Mouse (Mus musculus) limb, embryonic 13.5 days (tissue): ENCODE results near the gene 4931409K22Rik. TPM values are rescaled to one million over a fixed set of nuclear protein-coding genes. Genes with fewer than 3 reads are reported as not detected.
"Not testable (repeated sequence)": the region's sequence is repeated elsewhere in the genome, so short reads cannot be mapped to it uniquely, and the experiment has no call there.

Experiments used
- ATAC-seq: fragments of 200-750 bp; cut with Nextera tagmentation; 2 replicates; pipeline ENCODE4 v1.8.0; 2017; ENCODE audit warnings: low read depth, moderate number of reproducible peaks, moderate TSS enrichment; ENCODE audit not compliant: low FRiP score
- H3K27ac ChIP-seq: fragments of 300-500 bp; sonication (generic); 2 replicates; pipeline ENCODE4 v1.5.1; 2015; ENCODE audit warnings: inconsistent platforms, mild to moderate bottlenecking, moderate library complexity
- H3K27me3 ChIP-seq: fragments of 300-500 bp; sonication (generic); 2 replicates; pipeline ENCODE4 v1.6.1; 2015; ENCODE audit warnings: mild to moderate bottlenecking, inconsistent platforms
- H3K36me3 ChIP-seq: fragments of 300-500 bp; sonication (generic); 2 replicates; pipeline ENCODE4 v1.6.1; 2015; ENCODE audit warnings: inconsistent platforms, mild to moderate bottlenecking, moderate library complexity
- H3K4me1 ChIP-seq: fragments of 300-500 bp; sonication (generic); 2 replicates; pipeline ENCODE4 v1.6.1; 2015; ENCODE audit warnings: inconsistent platforms
- H3K4me2 ChIP-seq: fragments of 300-500 bp; sonication (generic); replicated peaks from 2 replicates; pipeline ENCODE4 v1.6.1; 2015; ENCODE audit warnings: inconsistent platforms, mild to moderate bottlenecking, moderate library complexity
- H3K4me3 ChIP-seq: fragments of 300-500 bp; sonication (generic); 2 replicates; pipeline ENCODE4 v1.5.1; 2015; ENCODE audit warnings: moderate library complexity, mild to moderate bottlenecking, inconsistent platforms
- H3K9ac ChIP-seq: fragments of 300-500 bp; sonication (generic); 2 replicates; pipeline ENCODE4 v1.6.1; 2015; ENCODE audit warnings: mild to moderate bottlenecking, inconsistent platforms
- H3K9me3 ChIP-seq: fragments of 300-500 bp; sonication (generic); 2 replicates; pipeline ENCODE4 v1.6.1; 2016; ENCODE audit warnings: inconsistent platforms
- WGBS: fragments of 180-500 bp; shearing (Covaris S2); methylation state at CpG from one replicate; pipeline ENCODE4 v1.1.7; 2015; 5-methylcytosine and 5-hydroxymethylcytosine counted together
- polyA plus RNA-seq: library from polyadenylated mRNA; unstranded; fragments of >200 nt; fragmentation: Nextera tagmentation; extraction: Ambion mirVana; gene quantifications from 2 replicates; pipeline ENCODE4 v1.2.1, GENCODE M21; 2015

Gene 4931409K22Rik
- polyA plus RNA-seq, 1 experiment from 2014 or later = 0.17 TPM

DNA sequence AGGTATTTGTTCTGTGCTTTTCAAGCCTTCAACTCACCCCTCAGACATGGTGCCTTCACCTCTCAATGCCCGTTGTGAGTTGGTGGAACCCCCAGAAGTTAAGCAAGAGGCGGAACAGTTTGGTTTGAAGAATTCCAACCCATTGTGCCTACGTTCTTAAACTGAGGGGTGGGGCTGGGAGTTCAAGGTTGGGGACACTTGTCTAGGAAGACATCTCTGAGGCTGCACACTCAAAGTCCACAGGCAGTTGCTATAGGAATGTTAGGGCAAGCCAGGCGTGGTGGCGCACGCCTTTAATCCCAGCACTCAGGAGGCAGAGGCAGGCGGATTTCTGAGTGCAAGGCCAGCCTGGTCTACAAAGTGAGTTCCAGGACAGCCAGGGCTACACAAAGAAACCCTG, 1.3 kb downstream of the 4931409K22Rik start:
- H3K4me2 ChIP-seq, H3K9ac ChIP-seq, H3K27me3 ChIP-seq, H3K4me3 ChIP-seq, H3K9me3 ChIP-seq, H3K36me3 ChIP-seq, ATAC-seq, H3K27ac ChIP-seq: not testable (repeated sequence)
- 90% methylated on average over 7 of the region's 7 CpGs for WGBS
- H3K4me1 ChIP-seq = peaks cover 37% of the 10 kb centered on the region

DNA sequence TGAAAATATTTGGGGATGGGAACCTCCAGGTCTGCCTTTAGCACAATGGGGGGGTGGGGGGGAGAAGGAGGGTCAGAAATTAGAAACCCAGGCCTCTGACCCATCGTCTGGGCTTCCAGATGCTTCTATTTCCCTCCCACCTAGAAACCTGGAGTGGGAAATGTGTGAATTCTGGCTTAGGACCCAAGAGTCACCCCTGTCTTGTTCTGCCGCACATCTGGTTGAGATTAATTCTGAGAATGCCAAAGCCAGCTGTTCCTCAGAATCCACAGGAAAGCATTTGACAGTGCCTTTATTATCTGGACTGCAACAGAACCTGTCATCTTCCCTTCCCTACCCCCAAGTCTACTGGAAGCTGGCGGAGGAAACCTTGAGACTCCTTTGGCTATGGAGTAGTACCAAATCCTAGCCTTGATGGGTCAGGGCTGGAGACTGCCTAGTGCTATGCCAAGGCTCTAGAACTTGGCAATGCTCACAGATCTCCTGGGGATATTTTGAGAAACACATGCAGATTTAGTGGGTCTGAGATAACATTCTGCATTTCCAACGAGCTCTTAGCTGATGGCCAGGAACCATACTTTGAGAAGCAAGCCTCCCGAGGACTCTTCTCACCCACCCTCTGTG, 2.9 kb downstream of the 4931409K22Rik start:
- Histone ChIP-seq H3K4me3 (no peak overlapping the region), H3K27ac (peak overlapping the region; percentile 55; the same call in 1 of the 2 replicates), H3K36me3 (no peaks in the 10 kb centered on the region), H3K4me2 (0 out of 2 replicates have a peak overlapping the region, but pooled peaks have one; percentile 14), H3K27me3 (peaks cover 12% of the 10 kb centered on the region), H3K9ac (no peak overlapping the region), H3K9me3 (no peaks in the 10 kb centered on the region), H3K4me1 (peaks cover 38% of the 10 kb centered on the region)
- WGBS = 37% methylated on average over 5 of the region's 5 CpGs
- ATAC-seq = peak; percentile 62; the same call in 1 of the 2 replicates

DNA sequence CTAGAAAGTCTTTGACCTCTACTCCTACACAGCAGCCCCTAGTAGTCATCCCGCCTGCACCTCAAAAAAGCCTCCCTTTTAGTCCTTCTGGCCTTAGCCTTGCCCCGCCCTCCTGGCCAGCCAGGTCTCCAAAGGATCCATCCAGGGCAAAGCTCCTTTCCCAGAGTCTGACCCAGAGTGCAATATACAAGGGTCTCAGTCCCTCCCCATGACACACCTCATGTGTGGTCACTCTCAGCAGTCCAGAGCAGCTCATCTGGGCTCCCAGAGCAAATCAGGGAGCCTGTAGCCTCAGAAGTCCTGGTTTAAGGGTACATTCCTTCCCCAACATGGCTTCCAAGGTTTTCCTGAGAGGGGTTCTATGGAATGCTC, 5.3 kb downstream of the 4931409K22Rik start:
- ATAC-seq = no peak

DNA sequence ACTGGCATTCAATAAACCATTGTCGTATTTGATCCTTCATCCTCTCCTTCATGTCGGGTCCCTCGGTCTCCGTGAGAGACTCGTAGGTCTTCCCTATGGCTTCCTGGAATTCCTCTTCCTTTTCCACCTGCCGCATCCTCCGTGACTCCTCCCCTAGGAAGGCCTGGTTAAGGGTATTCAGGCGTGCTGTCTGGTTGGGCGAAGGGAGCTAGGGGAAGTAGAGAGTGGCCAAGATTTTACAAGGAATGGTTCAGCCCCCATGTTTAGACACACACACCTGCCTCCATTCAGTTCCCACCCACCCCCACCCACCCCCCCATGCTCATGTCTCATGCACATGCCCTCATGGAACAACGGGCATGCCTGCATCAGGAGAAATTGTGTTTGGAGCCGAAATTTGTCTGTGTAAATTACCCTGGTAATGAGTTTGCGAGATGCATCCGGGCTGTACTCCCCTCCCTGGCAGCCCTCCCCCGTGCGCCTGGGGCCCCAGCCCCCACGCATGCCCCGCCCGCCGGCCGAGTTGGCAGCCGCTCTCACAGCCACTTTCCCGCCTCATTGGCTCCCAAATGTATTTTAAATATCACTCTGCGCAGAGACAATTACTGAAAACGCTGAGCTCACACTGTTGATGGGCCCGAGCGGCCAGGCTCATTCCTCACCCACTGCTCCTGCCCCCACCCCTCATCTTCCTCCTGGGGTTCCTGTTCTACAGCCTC, 5.9 kb downstream of the 4931409K22Rik start:
- Histone ChIP-seq H3K9ac (0 out of 2 replicates have a peak overlapping the region, but pooled peaks have one; percentile 2), H3K4me3 (peak overlapping the region; percentile 3; the same call in 1 of the 2 replicates)
- peak; percentile 52; the same call in 1 of the 2 replicates for ATAC-seq

More for the DNA sequence above, 5.3 kb downstream of the 4931409K22Rik start:
- no peaks in the 10 kb centered on the region for H3K9me3 ChIP-seq
- H3K4me1 ChIP-seq = peaks cover 38% of the 10 kb centered on the region
- H3K9ac ChIP-seq = 0 out of 2 replicates have a peak overlapping the region, but pooled peaks have one; percentile 2
- no peaks in the 10 kb centered on the region for H3K36me3 ChIP-seq
- peaks cover 12% of the 10 kb centered on the region for H3K27me3 ChIP-seq
- peak overlapping the region; percentile 3; the same call in 1 of the 2 replicates for H3K4me3 ChIP-seq
- whole genome bisulfite sequencing = 59% methylated on average over 2 of the region's 2 CpGs
- H3K4me2 ChIP-seq = peak overlapping the region; percentile 56
- H3K27ac ChIP-seq = no peak overlapping the region

DNA sequence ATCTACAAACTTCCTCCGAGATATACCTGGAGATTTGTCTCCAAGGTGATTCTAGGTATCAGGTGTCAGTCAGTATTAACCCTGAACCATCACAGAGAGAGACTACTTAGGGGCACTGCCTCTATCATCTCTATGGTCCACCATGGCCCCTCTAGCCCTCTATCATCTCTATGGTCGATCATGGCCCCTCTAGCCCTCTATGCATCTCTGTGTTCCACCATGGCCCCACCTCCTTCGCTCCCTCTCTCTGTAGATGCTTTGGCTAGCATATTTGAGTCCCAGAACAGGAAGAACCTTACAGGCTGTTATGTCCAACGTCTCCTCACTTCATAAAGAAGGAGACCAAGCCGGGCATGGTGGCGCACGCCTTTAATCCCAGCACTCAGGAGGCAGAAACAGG, 14.0 kb downstream of the 4931409K22Rik start:
- ATAC-seq = no peak
- no peak overlapping the region for H3K4me3 ChIP-seq
- H3K4me2 ChIP-seq = no peak overlapping the region
- H3K27me3 ChIP-seq = peaks cover 5% of the 10 kb centered on the region; the same call in 1 of the 2 replicates
- H3K9me3 ChIP-seq = no peaks in the 10 kb centered on the region
- H3K9ac ChIP-seq = no peak overlapping the region
- H3K4me1 ChIP-seq = peaks cover 28% of the 10 kb centered on the region
- no peaks in the 10 kb centered on the region for H3K36me3 ChIP-seq
- no peak overlapping the region for H3K27ac ChIP-seq
- 78% methylated on average over 7 of the region's 7 CpGs for WGBS

More for the DNA sequence above, 5.9 kb downstream of the 4931409K22Rik start:
- H3K27me3 ChIP-seq = peaks cover 12% of the 10 kb centered on the region
- no peaks in the 10 kb centered on the region for H3K9me3 ChIP-seq
- no peak overlapping the region for H3K27ac ChIP-seq
- peak overlapping the region; percentile 56 for H3K4me2 ChIP-seq
- WGBS = 26% methylated on average over 26 of the region's 26 CpGs
- H3K4me1 ChIP-seq = peaks cover 38% of the 10 kb centered on the region
- H3K36me3 ChIP-seq = no peaks in the 10 kb centered on the region

DNA sequence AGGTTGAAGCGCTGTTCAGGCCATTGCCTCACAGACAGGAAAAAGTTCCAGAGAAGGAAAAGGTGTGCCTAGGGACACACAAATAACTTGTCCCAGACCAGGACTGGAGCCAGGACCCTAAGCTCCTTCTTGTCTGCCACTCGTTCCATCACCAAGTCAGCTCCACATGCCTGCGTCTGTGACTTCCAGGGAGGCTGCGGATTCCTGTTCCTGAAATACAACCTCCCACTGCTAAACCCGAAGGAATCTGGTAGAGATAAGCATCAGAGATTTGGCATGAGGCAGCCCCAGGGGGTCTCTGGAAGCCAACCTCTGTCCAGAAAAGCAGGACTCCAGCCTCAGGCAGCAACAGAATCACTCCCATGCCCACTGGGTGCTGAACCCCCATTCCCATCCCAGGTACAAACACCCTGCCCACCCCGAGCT, 15.5 kb downstream of the 4931409K22Rik start:
- ATAC-seq = peak; percentile 41; the same call in 1 of the 2 replicates
- 14% methylated on average over 6 of the region's 6 CpGs for WGBS
- no peaks in the 10 kb centered on the region for H3K9me3 ChIP-seq
- H3K4me2 ChIP-seq = peak overlapping the region; percentile 55
- H3K9ac ChIP-seq = 0 out of 2 replicates have a peak overlapping the region, but pooled peaks have one; percentile 46
- H3K4me3 ChIP-seq = 0 out of 2 replicates have a peak overlapping the region, but pooled peaks have one; percentile 19
- H3K27me3 ChIP-seq = peaks cover 14% of the 10 kb centered on the region; the same call in 1 of the 2 replicates
- peak overlapping the region; percentile 67; the same call in 1 of the 2 replicates for H3K27ac ChIP-seq
- H3K36me3 ChIP-seq = no peaks in the 10 kb centered on the region
- H3K4me1 ChIP-seq = peaks cover 28% of the 10 kb centered on the region

DNA sequence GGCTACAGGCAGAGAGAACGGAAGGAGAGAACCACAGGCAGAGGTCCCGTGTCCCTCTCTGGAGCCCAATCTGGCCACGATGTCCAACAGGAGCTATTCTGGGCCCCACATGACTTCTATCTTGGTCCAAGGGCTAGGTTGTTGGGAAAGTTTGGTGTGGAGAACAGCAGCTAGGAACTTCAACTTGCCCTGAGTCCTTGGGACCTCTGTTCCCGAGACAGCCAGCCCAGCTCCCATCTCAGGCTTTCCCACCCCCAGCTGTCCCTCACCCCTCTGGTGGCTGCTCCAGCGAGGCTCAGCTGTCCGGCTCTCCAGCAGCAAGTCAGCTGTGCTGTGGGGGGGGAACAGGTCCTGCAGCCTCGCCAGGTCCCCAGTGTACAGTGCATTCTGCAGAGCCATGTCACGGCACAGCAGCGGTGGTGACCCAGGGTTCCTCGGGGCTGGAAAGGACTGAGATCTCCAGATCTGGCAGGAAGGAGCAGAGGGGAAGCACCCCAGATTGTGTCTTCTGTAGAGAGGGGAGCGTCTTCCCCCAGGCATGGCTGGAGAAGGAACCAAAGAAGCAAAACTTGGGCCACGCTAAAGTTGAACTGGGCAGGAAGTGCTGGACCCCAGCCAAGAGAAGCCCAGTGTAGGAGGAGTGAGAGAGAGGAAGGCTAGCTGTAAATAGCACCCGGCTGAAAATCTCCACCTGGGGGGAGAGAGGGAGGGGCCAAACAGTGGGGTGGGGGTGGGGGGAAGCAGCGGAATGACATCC, 16.0 kb downstream of the 4931409K22Rik start, which contains the start of gene Asb10:
Gene Asb10 (minus strand): TSS at position 592 of the 757 bp plus-strand sequence.
- peak within 1 kb of the TSS; percentile 55 for H3K4me2 ChIP-seq
- no peaks in the 10 kb centered on the region for H3K9me3 ChIP-seq
- H3K4me1 ChIP-seq = peaks cover 28% of the 10 kb centered on the region
- H3K27ac ChIP-seq = peak within 1 kb of the TSS; percentile 67; the same call in 1 of the 2 replicates
- ATAC-seq = peak; percentile 58
- 25% methylated on average over 14 of the region's 14 CpGs for WGBS
- no peaks in the 10 kb centered on the region for H3K36me3 ChIP-seq
- peak within 1 kb of the TSS; percentile 46; the same call in 1 of the 2 replicates for H3K9ac ChIP-seq
- H3K4me3 ChIP-seq = peak within 1 kb of the TSS; percentile 19; the same call in 1 of the 2 replicates
- H3K27me3 ChIP-seq = peaks cover 18% of the 10 kb centered on the region; the same call in 1 of the 2 replicates

DNA sequence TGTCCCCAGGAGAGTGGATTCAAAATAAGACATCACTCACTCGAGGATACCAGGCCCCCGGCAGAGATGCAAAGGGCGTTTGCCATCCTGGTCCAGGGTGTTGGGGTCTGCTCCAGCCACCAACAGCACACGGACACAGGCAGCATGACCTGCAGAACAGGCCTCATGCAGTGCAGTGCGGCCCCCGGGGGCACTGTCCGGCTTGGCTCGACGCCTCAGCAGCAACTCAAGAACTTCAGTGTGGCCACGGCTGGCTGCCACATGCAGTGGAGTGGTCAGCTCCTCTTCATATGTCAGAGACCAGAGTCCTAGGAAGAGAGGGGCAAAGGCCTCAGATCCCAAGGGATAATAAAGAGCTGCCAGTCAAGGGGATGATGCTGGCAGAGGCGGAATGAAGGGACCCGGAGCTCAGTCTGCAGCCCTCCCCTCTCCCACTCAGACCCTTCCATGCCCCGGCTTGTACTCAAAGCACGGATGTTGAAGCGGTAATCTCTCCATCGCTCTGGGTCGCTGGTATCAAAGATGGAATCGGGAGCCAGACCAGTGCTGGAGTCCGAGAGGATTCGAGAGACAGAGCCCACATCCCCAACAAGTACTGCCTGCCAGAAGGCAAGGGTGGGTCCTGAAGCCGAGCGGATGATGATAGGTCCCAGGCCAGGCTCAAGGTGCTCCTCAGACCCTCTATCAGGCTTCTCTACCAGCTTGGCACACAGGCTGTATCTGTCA, 16.9 kb downstream of the 4931409K22Rik start:
- WGBS = 75% methylated on average over 22 of the region's 22 CpGs
- ATAC-seq = no peak
- H3K9ac ChIP-seq = peak overlapping the region; percentile 31; the same call in 1 of the 2 replicates
- no peaks in the 10 kb centered on the region for H3K36me3 ChIP-seq
- peak overlapping the region; percentile 55; the same call in 1 of the 2 replicates for H3K4me2 ChIP-seq
- H3K4me1 ChIP-seq = peaks cover 28% of the 10 kb centered on the region
- no peak overlapping the region for H3K27ac ChIP-seq
- H3K9me3 ChIP-seq = no peaks in the 10 kb centered on the region
- no peak overlapping the region for H3K4me3 ChIP-seq
- H3K27me3 ChIP-seq = peaks cover 21% of the 10 kb centered on the region; the same call in 1 of the 2 replicates

DNA sequence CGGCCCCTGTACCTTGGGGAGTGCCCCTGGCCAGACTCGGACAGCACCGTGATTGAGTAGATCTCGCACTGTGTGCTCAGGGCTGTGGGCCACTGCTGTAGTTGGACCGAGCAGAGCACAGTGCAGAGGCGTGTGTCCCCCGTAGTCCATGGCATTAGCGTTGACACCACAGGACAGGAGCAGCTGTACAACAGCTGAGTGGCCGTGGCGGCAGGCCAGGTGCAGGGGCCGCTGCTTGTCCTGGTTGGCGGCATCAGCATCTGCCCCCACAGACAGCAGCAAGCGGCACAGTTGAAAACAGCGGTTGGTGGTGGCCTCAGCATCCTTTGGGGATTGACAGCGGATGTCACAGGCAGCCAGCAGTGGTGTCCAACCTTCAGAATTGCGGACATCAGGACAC, 19.0 kb downstream of the 4931409K22Rik start:
- H3K9ac ChIP-seq = no peak overlapping the region
- H3K36me3 ChIP-seq = no peaks in the 10 kb centered on the region
- peaks cover 34% of the 10 kb centered on the region for H3K27me3 ChIP-seq
- WGBS = 61% methylated on average over 16 of the region's 16 CpGs
- no peak overlapping the region for H3K4me2 ChIP-seq
- H3K27ac ChIP-seq = no peak overlapping the region
- no peak overlapping the region for H3K4me3 ChIP-seq
- H3K9me3 ChIP-seq = no peaks in the 10 kb centered on the region
- H3K4me1 ChIP-seq = peaks cover 28% of the 10 kb centered on the region
- ATAC-seq = peak; percentile 38; the same call in 1 of the 2 replicates

DNA sequence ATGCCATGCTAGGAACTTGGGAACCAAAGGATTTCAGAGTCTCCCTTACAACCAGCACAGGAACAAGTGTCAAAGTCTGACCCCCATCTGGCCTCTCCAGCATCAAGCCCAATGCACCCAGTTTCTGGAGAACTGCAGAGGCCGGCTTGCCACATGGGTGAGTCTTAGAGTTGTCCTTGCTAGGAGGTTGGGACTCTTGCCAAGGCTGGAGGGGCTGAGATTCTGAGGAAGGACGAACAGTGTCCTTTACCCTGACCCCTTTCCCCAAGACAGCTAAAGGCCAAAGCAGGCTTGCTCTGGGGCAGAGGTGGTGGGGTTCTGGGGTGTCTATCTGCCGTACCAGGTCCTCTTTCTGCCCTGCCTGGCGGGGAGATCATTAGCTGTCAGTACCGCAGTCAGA, 20.1 kb downstream of the 4931409K22Rik start:
- peaks cover 45% of the 10 kb centered on the region for H3K27me3 ChIP-seq
- no peak overlapping the region for H3K9ac ChIP-seq
- no peaks in the 10 kb centered on the region for H3K9me3 ChIP-seq
- no peak overlapping the region for H3K4me2 ChIP-seq
- H3K36me3 ChIP-seq = no peaks in the 10 kb centered on the region
- no peak overlapping the region for H3K27ac ChIP-seq
- no peak for ATAC-seq
- no peak overlapping the region for H3K4me3 ChIP-seq
- H3K4me1 ChIP-seq = peaks cover 26% of the 10 kb centered on the region
- WGBS = 63% methylated on average over 5 of the region's 5 CpGs

DNA sequence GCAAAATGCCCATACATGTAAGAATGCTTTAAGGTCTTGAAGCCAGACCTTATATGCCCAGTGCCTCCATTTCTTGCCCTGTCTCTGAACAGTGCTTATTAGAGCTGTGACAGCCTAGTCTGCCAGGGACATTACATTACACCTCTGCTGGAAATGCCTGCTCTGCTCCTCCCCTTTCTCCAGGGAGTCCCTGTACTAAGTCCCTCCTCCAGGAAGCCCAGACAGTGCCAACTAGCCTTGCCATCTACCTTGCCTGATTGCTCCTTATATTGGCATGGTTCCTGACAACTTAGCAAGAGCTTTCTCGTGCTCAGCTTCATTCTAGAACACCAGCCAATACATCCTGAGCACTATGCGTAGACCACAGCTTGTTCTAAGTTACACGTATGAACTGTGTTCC, 20.9 kb downstream of the 4931409K22Rik start:
- 83% methylated on average over 3 of the region's 3 CpGs for WGBS
- Histone ChIP-seq H3K4me2 (no peak overlapping the region), H3K4me1 (peaks cover 18% of the 10 kb centered on the region), H3K27ac (no peak overlapping the region), H3K36me3 (no peaks in the 10 kb centered on the region), H3K4me3 (no peak overlapping the region), H3K27me3 (peaks cover 53% of the 10 kb centered on the region), H3K9ac (no peak overlapping the region), H3K9me3 (no peaks in the 10 kb centered on the region)
- ATAC-seq = no peak
